Mouse (Mus musculus) ES-Bruce4 (cell line): ENCODE data around the gene Arl15.

Source experiments
- CTCF ChIP-seq: IDR thresholded peaks from one replicate; pipeline ENCODE4 v1.8.1; 2011; ENCODE audit warnings: low read depth, low read length
- POLR2A ChIP-seq: IDR thresholded peaks from one replicate; pipeline ENCODE4 v1.8.1; 2011; ENCODE audit warnings: low read length; ENCODE audit not compliant: insufficient read depth

GRCm38 (mm10) chr13:113974866-113975265 lies 180.6 kb downstream of the Arl15 start:
- TF ChIP-seq POLR2A = no peak
- TF ChIP-seq CTCF = no peak
